8 mouse cellular contexts compared by ENCODE assay signal in the genomic region with DNA sequence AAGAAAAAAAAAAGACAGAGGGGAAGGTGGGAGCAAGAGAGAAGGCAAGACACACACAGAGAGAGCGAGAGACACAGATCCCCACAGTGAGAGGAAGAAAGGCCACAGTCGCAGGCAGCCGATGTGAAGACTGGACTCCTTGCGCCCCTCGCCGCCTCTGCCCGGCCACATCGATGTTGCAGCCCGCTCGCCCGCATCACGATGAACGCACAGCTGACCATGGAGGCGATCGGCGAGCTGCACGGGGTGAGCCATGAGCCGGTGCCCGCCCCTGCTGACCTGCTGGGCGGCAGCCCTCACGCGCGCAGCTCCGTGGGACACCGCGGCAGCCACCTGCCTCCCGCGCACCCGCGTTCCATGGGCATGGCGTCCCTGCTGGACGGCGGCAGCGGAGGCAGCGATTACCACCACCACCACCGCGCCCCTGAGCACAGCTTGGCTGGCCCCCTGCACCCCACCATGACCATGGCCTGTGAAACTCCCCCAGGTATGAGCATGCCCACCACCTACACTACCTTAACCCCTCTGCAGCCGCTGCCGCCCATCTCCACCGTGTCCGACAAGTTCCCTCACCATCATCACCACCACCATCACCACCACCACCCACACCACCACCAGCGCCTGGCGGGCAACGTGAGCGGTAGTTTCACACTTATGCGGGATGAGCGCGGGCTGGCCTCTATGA. TPM values are rescaled to one million over a fixed set of nuclear protein-coding genes. Genes with fewer than 3 reads are reported as not detected.
DNase-seq lines count a peak whose midpoint lies in the region; ATAC-seq and TF ChIP-seq lines count a peak whose summit lies in the region.

No protein-coding gene starts in this region.

- H3K9me3 ChIP-seq in heart, embryonic 12.5 days (replicated peaks) = no peaks in the 10 kb centered on the region
- peaks cover 71% of the 10 kb centered on the region for H3K9me3 ChIP-seq in G1E (replicated peaks)
- no peaks in the 10 kb centered on the region for H3K9me3 ChIP-seq in forebrain, embryonic 15.5 days
- H3K9me3 ChIP-seq in liver, postnatal 0 days (ENCODE audit: low read length) = no peaks in the 10 kb centered on the region

- H3K4me1 ChIP-seq in heart, embryonic 12.5 days (replicated peaks) = peaks cover 31% of the 10 kb centered on the region
- no peaks in the 10 kb centered on the region for H3K4me1 ChIP-seq in G1E (ENCODE audit: insufficient read depth, low read depth, low read length)
- peaks cover 35% of the 10 kb centered on the region for H3K4me1 ChIP-seq in forebrain, embryonic 15.5 days
- 0 out of 2 replicates have a peak, but pooled peaks cover 3% of the 10 kb centered on the region for H3K4me1 ChIP-seq in liver, postnatal 0 days (ENCODE audit: insufficient read depth)

- no peak for TF ChIP-seq CTCF in G1E (IDR thresholded peaks at IDR 0.05; ENCODE audit: low read depth, low read length)
- TF ChIP-seq CTCF in liver, postnatal 0 days (IDR thresholded peaks at IDR 0.05; ENCODE audit: low read depth) = no peak

- peak overlapping the region; percentile 62 for H3K9ac ChIP-seq in heart, embryonic 12.5 days
- H3K9ac ChIP-seq in forebrain, embryonic 15.5 days (replicated peaks) = peak overlapping the region; percentile 50
- peak overlapping the region; percentile 74 for H3K9ac ChIP-seq in liver, postnatal 0 days (replicated peaks)

- H3K27ac ChIP-seq in heart, embryonic 12.5 days (ENCODE audit: poor library complexity, severe bottlenecking) = no peak overlapping the region
- H3K27ac ChIP-seq in forebrain, embryonic 15.5 days (replicated peaks) = no peak overlapping the region
- H3K27ac ChIP-seq in liver, postnatal 0 days (ENCODE audit: low read depth) = peak overlapping the region; percentile 68

- peaks cover 98% of the 10 kb centered on the region for H3K27me3 ChIP-seq in heart, embryonic 12.5 days (replicated peaks)
- no peaks in the 10 kb centered on the region; the same call in 1 of the 2 replicates for H3K27me3 ChIP-seq in G1E (ENCODE audit: insufficient read depth, low read length)
- H3K27me3 ChIP-seq in forebrain, embryonic 15.5 days = peaks cover 94% of the 10 kb centered on the region
- peaks cover 86% of the 10 kb centered on the region for H3K27me3 ChIP-seq in liver, postnatal 0 days (ENCODE audit: insufficient read depth, low read length)

- DNase-seq in heart, adult 8-10 months (ENCODE audit: low spot score) = no peak
- DNase-seq in G1E (ENCODE audit: low spot score) = no peak
- DNase-seq in liver, postnatal 0 days = peak; percentile 30
- DNase-seq in layer of hippocampus, adult 8-10 months (ENCODE audit: low spot score in 2 of 2) = no peak
- no peak for DNase-seq in cerebellum, adult 18-20 months
- no peak for DNase-seq in left cerebral cortex, postnatal 14 days (ENCODE audit: low spot score in 2 of 2)

- TF ChIP-seq EP300 in liver, postnatal 0 days (IDR thresholded peaks at IDR 0.05; ENCODE audit: low read depth) = no peak

- WGBS in heart, embryonic 12.5 days = under 1% methylated on average over 48 of the region's 48 CpGs
- WGBS in forebrain, embryonic 15.5 days = under 1% methylated on average over 48 of the region's 48 CpGs
- 3% methylated on average over 47 of the region's 48 CpGs for WGBS in liver, postnatal 0 days (ENCODE audit: insufficient replicate concordance)

- intact Hi-C loops in left cerebral cortex, postnatal 14 days (cut with DNase I) = no loop called here

- ATAC-seq in heart, embryonic 12.5 days (ENCODE audit: insufficient number of reproducible peaks, low FRiP score) = no peak
- no peak for ATAC-seq in G1E (ENCODE audit: extremely low read depth, insufficient number of reproducible peaks, low FRiP score, poor library complexity, severe bottlenecking)
- peak; percentile 36 for ATAC-seq in forebrain, embryonic 15.5 days (replicated peaks)
- ATAC-seq in liver, postnatal 0 days = no peak

- peak overlapping the region; percentile 96 for H3K4me2 ChIP-seq in heart, embryonic 12.5 days
- H3K4me2 ChIP-seq in forebrain, embryonic 15.5 days (replicated peaks) = peak overlapping the region; percentile 96
- peak overlapping the region; percentile 66 for H3K4me2 ChIP-seq in liver, postnatal 0 days (ENCODE audit: low read depth, low read length)

- no peaks in the 10 kb centered on the region for H3K36me3 ChIP-seq in heart, embryonic 12.5 days
- H3K36me3 ChIP-seq in G1E (replicated peaks) = no peaks in the 10 kb centered on the region
- no peaks in the 10 kb centered on the region for H3K36me3 ChIP-seq in forebrain, embryonic 15.5 days
- H3K36me3 ChIP-seq in liver, postnatal 0 days (replicated peaks; ENCODE audit: insufficient read depth, low read length) = no peaks in the 10 kb centered on the region; the same call in 1 of the 2 replicates

- H3K4me3 ChIP-seq in heart, embryonic 12.5 days = peak overlapping the region; percentile 53
- peak overlapping the region; percentile 49; the same call in 1 of the 2 replicates for H3K4me3 ChIP-seq in G1E (ENCODE audit: low read depth, low read length)
- peak overlapping the region; percentile 51 for H3K4me3 ChIP-seq in forebrain, embryonic 15.5 days
- peak overlapping the region; percentile 60 for H3K4me3 ChIP-seq in liver, postnatal 0 days (ENCODE audit: low read depth, low read length)

RNA-seq across cellular contexts. Expression of a gene that starts 0.5 kb away (rescaled TPM):
- polyA plus RNA-seq in heart, embryonic 12.5 days (2016; fragmentation: Nextera tagmentation; extraction: Ambion mirVana) = 0.05 TPM in 1 of 2 replicates, not detected in the other
- total RNA-seq in heart, adult 8-10 months (2022) = not detected
- total RNA-seq in G1E (2014; fragmentation: Nextera tagmentation) = 1.4 TPM in 1 of 2 replicates, not detected in the other
- 0.05 and 0.06 TPM in 2 replicates for total RNA-seq in G1E (2017)
- polyA plus RNA-seq in G1E (2012) = not detected in 2 replicates
- polyA plus RNA-seq in forebrain, embryonic 15.5 days (2015; fragmentation: Nextera tagmentation; extraction: Ambion mirVana) = 0.47 and 1.3 TPM in 2 replicates
- 7.5 and 9.1 TPM in 2 replicates for polyA plus RNA-seq in liver, postnatal 0 days (2015; fragmentation: Nextera tagmentation; extraction: Ambion mirVana)
- 1 to 10 TPM in 2 of 4 experiments, under 1 TPM in 2; 0.41 to 1.5 (median 0.73) TPM for total RNA-seq in layer of hippocampus, adult 8-10 months (2022)
- total RNA-seq in left cerebral cortex, postnatal 14 days (2021) = under 1 TPM in 1 of 2 experiments, not detected in 1; 0.08 TPM
